Mouse (Mus musculus) MEL (cell line): ENCODE measurements at regions not wholly inside any gene's neighbourhood (a gene's known extent, or its start where the extent isn't known, plus 50 kb on each side); places are given as distances from the start of the nearest gene placed in this dataset.
A peak's percentile ranks its signal among the peaks of the same experiment; 100 is the strongest.
"Not testable (repeated sequence)": the region's sequence is repeated elsewhere in the genome, so short reads cannot be mapped to it uniquely, and the experiment has no call there.

Source experiments
- DNase-seq: peaks from one replicate; pipeline ENCODE4 v3.0.0; 2011; ENCODE audit warnings: low read depth, low spot score
- H3K27ac ChIP-seq: 2 replicates; pipeline ENCODE4 v1.5.1; 2012; ENCODE audit warnings: low read depth, mild to moderate bottlenecking, control low read depth, low read length, moderate library complexity; ENCODE audit not compliant: control insufficient read depth
- H3K27me3 ChIP-seq, 2 experiments: fragments of 150-350 bp in 1 of 2; sonication (generic) in 1 of 2; 2 replicates each; pipeline ENCODE4 v1.6.1; 2012; ENCODE audit warnings: low read length in 2 of 2, mild to moderate bottlenecking in 2 of 2, improper control_type of control experiment in 1 of 2, moderate library complexity in 1 of 2; ENCODE audit not compliant: insufficient read depth in 2 of 2, control insufficient read depth in 1 of 2
- H3K36me3 ChIP-seq, 2 experiments: 2 replicates each; pipeline ENCODE4 v1.6.1; 2012 to 2014; ENCODE audit warnings: low read length in 2 of 2, improper control_type of control experiment in 1 of 2, inconsistent platforms in 1 of 2, mild to moderate bottlenecking in 1 of 2; ENCODE audit not compliant: insufficient read depth in 2 of 2, control insufficient read depth in 1 of 2
- H3K4me1 ChIP-seq, 2 experiments: fragments of 150-350 bp in 1 of 2; sonication (generic) in 1 of 2; 2 replicates each; pipeline ENCODE4 v1.6.1; 2012; ENCODE audit warnings: low read length in 2 of 2, improper control_type of control experiment in 1 of 2, mild to moderate bottlenecking in 1 of 2; ENCODE audit not compliant: insufficient read depth in 2 of 2, control insufficient read depth in 1 of 2
- H3K4me3 ChIP-seq, 2 experiments: fragments of 150-350 bp in 1 of 2; sonication (generic) in 1 of 2; 2 replicates each; pipeline ENCODE4 v1.5.1; 2012; ENCODE audit warnings: low read depth in 2 of 2, low read length in 2 of 2, mild to moderate bottlenecking in 2 of 2, moderate library complexity in 2 of 2, control low read depth in 1 of 2, improper control_type of control experiment in 1 of 2; ENCODE audit not compliant: control insufficient read depth in 1 of 2, insufficient read depth in 1 of 2
- H3K79me2 ChIP-seq: 2 replicates; pipeline ENCODE4 v1.6.1; 2012; ENCODE audit warnings: mild to moderate bottlenecking, low read length, moderate library complexity; ENCODE audit not compliant: control insufficient read depth, poor library complexity, insufficient read depth
- H3K9ac ChIP-seq: 2 replicates; pipeline ENCODE4 v1.6.1; 2012; ENCODE audit warnings: low read depth, mild to moderate bottlenecking, control low read depth, low read length, moderate library complexity; ENCODE audit not compliant: control insufficient read depth, poor library complexity, severe bottlenecking
- H3K9me3 ChIP-seq: fragments of 150-350 bp; sonication (generic); replicated peaks from 2 replicates; pipeline ENCODE4 v1.6.1; 2012; ENCODE audit warnings: mild to moderate bottlenecking, low read length, improper control_type of control experiment, moderate library complexity; ENCODE audit not compliant: insufficient read depth
- BHLHE40 ChIP-seq: IDR thresholded peaks from 2 replicates; pipeline ENCODE4 v1.6.1; 2012; ENCODE audit warnings: low read depth, mild to moderate bottlenecking, inconsistent platforms, low read length, improper control_type of control experiment, borderline replicate concordance
- E2F4 ChIP-seq: IDR thresholded peaks from 2 replicates; pipeline ENCODE4 v1.6.1; 2011; ENCODE audit warnings: low read depth, low read length, improper control_type of control experiment, borderline replicate concordance
- ELF1 ChIP-seq: IDR thresholded peaks from 2 replicates; pipeline ENCODE4 v1.6.1; 2014; ENCODE audit warnings: low read depth, mild to moderate bottlenecking, inconsistent platforms, low read length, improper control_type of control experiment, moderate library complexity
- EP300 ChIP-seq, 2 experiments: IDR thresholded peaks; 2 replicates each; pipeline ENCODE4 v1.6.1; 2011; ENCODE audit warnings: improper control_type of control experiment in 2 of 2, low read length in 2 of 2, low read depth in 1 of 2, mild to moderate bottlenecking in 1 of 2
- ETS1 ChIP-seq: IDR thresholded peaks from 2 replicates; pipeline ENCODE4 v1.6.1; 2012; ENCODE audit warnings: low read depth, mild to moderate bottlenecking, inconsistent platforms, low read length, improper control_type of control experiment, moderate library complexity
- GATA1 ChIP-seq: IDR thresholded peaks from 2 replicates; pipeline ENCODE4 v1.6.1; 2011; ENCODE audit warnings: low read depth, low read length, improper control_type of control experiment
- HCFC1 ChIP-seq: IDR thresholded peaks from 2 replicates; pipeline ENCODE4 v1.6.1; 2012; ENCODE audit warnings: low read depth, mild to moderate bottlenecking, inconsistent platforms, low read length, improper control_type of control experiment, moderate library complexity
- MAFK ChIP-seq: IDR thresholded peaks from 2 replicates; pipeline ENCODE4 v1.6.1; 2011; ENCODE audit warnings: low read depth, mild to moderate bottlenecking, low read length, improper control_type of control experiment, borderline replicate concordance
- MAZ ChIP-seq: IDR thresholded peaks from 2 replicates; pipeline ENCODE4 v1.6.1; 2012; ENCODE audit warnings: low read depth, mild to moderate bottlenecking, inconsistent platforms, low read length, improper control_type of control experiment
- MXI1 ChIP-seq: IDR thresholded peaks from 2 replicates; pipeline ENCODE4 v1.6.1; 2011; ENCODE audit warnings: mild to moderate bottlenecking, low read depth, low read length, improper control_type of control experiment
- MYC ChIP-seq: IDR thresholded peaks from 2 replicates; pipeline ENCODE4 v1.6.1; 2011; ENCODE audit warnings: low read depth, mild to moderate bottlenecking, low read length, improper control_type of control experiment, moderate library complexity
- NRF1 ChIP-seq: IDR thresholded peaks from 2 replicates; pipeline ENCODE4 v1.6.1; 2014; ENCODE audit warnings: low read depth, mild to moderate bottlenecking, inconsistent platforms, low read length, improper control_type of control experiment, moderate library complexity; ENCODE audit not compliant: poor library complexity, insufficient read depth, severe bottlenecking
- RAD21 ChIP-seq: IDR thresholded peaks from 2 replicates; pipeline ENCODE4 v1.6.1; 2011; ENCODE audit warnings: mild to moderate bottlenecking, low read depth, low read length, improper control_type of control experiment
- RCOR1 ChIP-seq: IDR thresholded peaks from 2 replicates; pipeline ENCODE4 v1.6.1; 2012; ENCODE audit warnings: low read depth, mild to moderate bottlenecking, inconsistent platforms, low read length, improper control_type of control experiment
- SIN3A ChIP-seq: IDR thresholded peaks from 2 replicates; pipeline ENCODE4 v1.6.1; 2012; ENCODE audit warnings: low read length, improper control_type of control experiment, inconsistent platforms
- SMC3 ChIP-seq: IDR thresholded peaks from 2 replicates; pipeline ENCODE4 v1.6.1; 2011; ENCODE audit warnings: low read depth, low read length, improper control_type of control experiment
- TAL1 ChIP-seq: IDR thresholded peaks from 2 replicates; pipeline ENCODE4 v1.6.1; 2012; ENCODE audit warnings: mild to moderate bottlenecking, inconsistent platforms, low read length, moderate library complexity, mixed read lengths
- TBP ChIP-seq: IDR thresholded peaks from 2 replicates; pipeline ENCODE4 v1.8.0; 2011; ENCODE audit warnings: low read depth, low read length, improper control_type of control experiment
- TCF12 ChIP-seq: IDR thresholded peaks from 2 replicates; pipeline ENCODE4 v1.6.1; 2014; ENCODE audit warnings: low read depth, mild to moderate bottlenecking, inconsistent platforms, low read length, improper control_type of control experiment, moderate library complexity
- ZMIZ1 ChIP-seq: IDR thresholded peaks from 2 replicates; pipeline ENCODE4 v1.6.1; 2012; ENCODE audit warnings: low read depth, mild to moderate bottlenecking, inconsistent platforms, low read length, improper control_type of control experiment, moderate library complexity
- ZNF384 ChIP-seq: IDR thresholded peaks from 2 replicates; pipeline ENCODE4 v1.6.1; 2012; ENCODE audit warnings: low read depth, mild to moderate bottlenecking, inconsistent platforms, low read length, improper control_type of control experiment

GRCm38 (mm10) chr17:50418863-50419383 is 90.3 kb upstream of the Plcl2 start (continued):
- TF ChIP-seq MXI1, result no peak; the same call in 1 of the 2 replicates
- TF ChIP-seq ZNF384, result no peak
- TF ChIP-seq, all 39 proteins: peak for 7

GRCm38 (mm10) chr17:50419551-50419950 is 89.7 kb upstream of the Plcl2 start:
- peak overlapping the region in 1 of 2 experiments; percentile 28; a peak in 1 of 4 replicates for H3K4me3 ChIP-seq
- H3K4me1 ChIP-seq, result peaks cover 34 to 52% of the 10 kb centered on the region in 2 experiments
- peak; percentile 18; the same call in 1 of the 2 replicates for TF ChIP-seq MAFK
- TF ChIP-seq TCF12, result peak; percentile 86
- TF ChIP-seq SMC3, result peak; percentile 6; the same call in 1 of the 2 replicates
- TF ChIP-seq EP300 (IDR thresholded peaks at IDR 0.05; ENCODE audit: low read depth in 1 of 2, low read length in 2 of 2), result peak; percentile 78 to 82
- TF ChIP-seq BHLHE40, result peak; percentile 44; the same call in 1 of the 2 replicates
- TF ChIP-seq MYC, result 0 out of 2 replicates have a peak, but pooled peaks have one; percentile 58
- TF ChIP-seq HCFC1, result 0 out of 2 replicates have a peak, but pooled peaks have one; percentile 31
- TF ChIP-seq TAL1, result peak; percentile 52
- 0 out of 2 replicates have a peak, but pooled peaks have one; percentile 35 for TF ChIP-seq MAZ
- peak; percentile 78 for TF ChIP-seq GATA1
- TF ChIP-seq ETS1, result peak; percentile 85
- TF ChIP-seq SIN3A, result peak; percentile 71
- not testable (repeated sequence) for H3K27me3 ChIP-seq, H3K9me3 ChIP-seq, H3K79me2 ChIP-seq
- H3K9ac ChIP-seq, result peak overlapping the region; percentile 22; the same call in 1 of the 2 replicates
- DNase-seq, result peak; percentile 68
- H3K27ac ChIP-seq, result peak overlapping the region; percentile 33
- peaks cover 0 to 52% of the 10 kb centered on the region in 2 experiments; a peak in 2 of 4 replicates for H3K36me3 ChIP-seq

- Histone ChIP-seq H3K4me3 (peak overlapping the region in 1 of 2 experiments; percentile 28; a peak in 1 of 4 replicates), H3K79me2 (no peaks in the 10 kb centered on the region), H3K36me3 (peaks cover 0 to 52% of the 10 kb centered on the region in 2 experiments; a peak in 2 of 4 replicates), H3K4me1 (peaks cover 33 to 49% of the 10 kb centered on the region in 2 experiments), H3K9ac (peak overlapping the region; percentile 22), H3K9me3 (no peaks in the 10 kb centered on the region), H3K27me3 (no peaks in the 10 kb centered on the region), H3K27ac (peak overlapping the region; percentile 53)
- no peak for TF ChIP-seq ELF1
- no peak for TF ChIP-seq ZMIZ1
- no peak for TF ChIP-seq NRF1
- TF ChIP-seq RCOR1, result no peak
- TF ChIP-seq E2F4, result no peak
- TF ChIP-seq RAD21, result no peak
- TF ChIP-seq MAZ, result no peak
- no peak for TF ChIP-seq MYC
- no peak for TF ChIP-seq HCFC1
- TF ChIP-seq MXI1, result no peak
- TF ChIP-seq TBP, result no peak
- TF ChIP-seq TCF12, result no peak
- peak; percentile 51 for DNase-seq
These were observed 89.2 kb upstream of the Plcl2 start for GRCm38 (mm10) chr17:50419966-50420365.
